In genomic region chr9:6344924-6345323, GRCm38 (mm10) we compare ENCODE assay signal across 10 mouse cellular contexts.
A peak's percentile ranks its signal among the peaks of the same experiment; 100 is the strongest.
DNase-seq lines count a peak whose midpoint lies in the region; ATAC-seq and TF ChIP-seq lines count a peak whose summit lies in the region.
"Had no signal": no experiment of that assay in that cellular context is flagged by ENCODE, and none has a peak within 500 bp of the region (broad histone marks: within the 10 kb centered on the region; RNA-seq: fewer than 3 reads in every experiment).

No protein-coding gene starts in this region.

- intact Hi-C loops in left cerebral cortex, postnatal 10 days (cut with DNase I): no loop called here

- 32% methylated on average over 4 of the region's 4 CpGs for WGBS in lung, embryonic 14.5 days
- WGBS in lung, adult 2 months: 39% methylated on average over 4 of the region's 4 CpGs
- 60% methylated on average over 4 of the region's 4 CpGs for WGBS in kidney, embryonic 14.5 days
- WGBS in stomach, embryonic 15.5 days: 36% methylated on average over 4 of the region's 4 CpGs

- H3K27ac ChIP-seq in lung, embryonic 14.5 days (ENCODE audit: low read depth): no peak overlapping the region
- H3K27ac ChIP-seq in kidney, embryonic 14.5 days (ENCODE audit: low read depth, low read length): no peak overlapping the region
- 0 out of 2 replicates have a peak overlapping the region, but pooled peaks have one; percentile 21 for H3K27ac ChIP-seq in stomach, embryonic 15.5 days
- H3K27ac ChIP-seq: liver, embryonic 14.5 days had no signal

- no peak for TF ChIP-seq POLR2A in lung, adult 2 months (IDR thresholded peaks at IDR 0.05; ENCODE audit: borderline replicate concordance, extremely low read depth, low read depth, low read length)

- H3K36me3 ChIP-seq in lung, embryonic 14.5 days (ENCODE audit: insufficient read depth): no peaks in the 10 kb centered on the region
- no peaks in the 10 kb centered on the region for H3K36me3 ChIP-seq in kidney, embryonic 14.5 days (ENCODE audit: control insufficient read depth, insufficient read depth, low read length)
- no peaks in the 10 kb centered on the region for H3K36me3 ChIP-seq in stomach, embryonic 15.5 days

- peak; percentile 85 for ATAC-seq in lung, embryonic 14.5 days (ENCODE audit: insufficient read depth)
- ATAC-seq in kidney, embryonic 14.5 days (ENCODE audit: low FRiP score, low TSS enrichment): peak; percentile 75
- peak; percentile 88 for ATAC-seq in stomach, embryonic 15.5 days (ENCODE audit: insufficient read depth, low FRiP score, low read depth)

- no peaks in the 10 kb centered on the region for H3K27me3 ChIP-seq in lung, embryonic 14.5 days (ENCODE audit: insufficient read depth, low read length)
- H3K27me3 ChIP-seq in kidney, embryonic 14.5 days (ENCODE audit: control insufficient read depth, insufficient read depth, low read length): no peaks in the 10 kb centered on the region
- no peaks in the 10 kb centered on the region for H3K27me3 ChIP-seq in stomach, embryonic 15.5 days (replicated peaks)

- TF ChIP-seq CTCF in lung, embryonic 14.5 days (IDR thresholded peaks at IDR 0.05; ENCODE audit: low read depth): no peak
- no peak for TF ChIP-seq CTCF in lung, adult 2 months (IDR thresholded peaks at IDR 0.05; ENCODE audit: insufficient read depth, low read length)

- no peak overlapping the region for H3K9ac ChIP-seq in lung, embryonic 14.5 days
- H3K9ac ChIP-seq in kidney, embryonic 14.5 days (ENCODE audit: low read depth, low read length): no peak overlapping the region
- no peak overlapping the region for H3K9ac ChIP-seq in stomach, embryonic 15.5 days
- H3K9ac ChIP-seq: liver, embryonic 14.5 days had no signal

- no peak overlapping the region for H3K4me3 ChIP-seq in lung, embryonic 14.5 days (ENCODE audit: low read depth, low read length)
- H3K4me3 ChIP-seq in lung, adult 2 months (replicated peaks; ENCODE audit: extremely low read depth, low read depth, low read length): no peak overlapping the region
- H3K4me3 ChIP-seq in kidney, embryonic 14.5 days (ENCODE audit: low read length): no peak overlapping the region
- no peak overlapping the region for H3K4me3 ChIP-seq in stomach, embryonic 15.5 days (replicated peaks)

- 0 out of 2 replicates have a peak, but pooled peaks cover 3% of the 10 kb centered on the region for H3K4me1 ChIP-seq in lung, embryonic 14.5 days (ENCODE audit: insufficient read depth)
- H3K4me1 ChIP-seq in lung, adult 2 months (ENCODE audit: control insufficient read depth, insufficient read depth, low read length): no peaks in the 10 kb centered on the region
- H3K4me1 ChIP-seq in kidney, embryonic 14.5 days (ENCODE audit: control insufficient read depth, insufficient read depth, low read length): 0 out of 2 replicates have a peak, but pooled peaks cover 4% of the 10 kb centered on the region
- no peaks in the 10 kb centered on the region for H3K4me1 ChIP-seq in stomach, embryonic 15.5 days

- peak; percentile 28 for DNase-seq in embryo, embryonic 10.5 days (ENCODE audit: low spot score)
- no peak for DNase-seq in embryo, embryonic 9.5 days (ENCODE audit: extremely low spot score)
- peak; percentile 85 for DNase-seq in lung, embryonic 14.5 days
- no peak for DNase-seq in lung, adult 2 months
- DNase-seq in Muller cell, postnatal 12 days (ENCODE audit: inconsistent ontology term): no peak
- DNase-seq in left cerebral cortex, postnatal 10 days (ENCODE audit: extremely low spot score in 1 of 2, low spot score in 2 of 2): no peak
- DNase-seq: gastrocnemius, postnatal 14 days had no signal

- H3K9me3 ChIP-seq in lung, embryonic 14.5 days (ENCODE audit: low read depth, low read length): no peaks in the 10 kb centered on the region
- no peaks in the 10 kb centered on the region for H3K9me3 ChIP-seq in kidney, embryonic 14.5 days (ENCODE audit: control insufficient read depth, low read length)
- H3K9me3 ChIP-seq in stomach, embryonic 15.5 days: no peaks in the 10 kb centered on the region

- H3K4me2 ChIP-seq in lung, embryonic 14.5 days: no peak overlapping the region
- H3K4me2 ChIP-seq in kidney, embryonic 14.5 days (replicated peaks; ENCODE audit: low read depth, low read length): no peak overlapping the region
- H3K4me2 ChIP-seq in stomach, embryonic 15.5 days: no peak overlapping the region

Comparison
In these comparisons a context has a peak if more than half of its experiments do, and no peak if none do; other contexts are left out.
1. DNase-seq: peak in embryo, embryonic 10.5 days (single experiment) and lung, embryonic 14.5 days (single experiment); none in embryo, embryonic 9.5 days (single experiment), lung, adult 2 months (single experiment), Muller cell, postnatal 12 days (single experiment) and left cerebral cortex, postnatal 10 days (0 of 2).
2. Peak in every context shown above with its lines, with median percentiles within 50 percentile points of each other: ATAC-seq.